Mouse (Mus musculus) Muller cell, postnatal 12 days (primary cell): ENCODE measurements at regions not wholly inside any gene's neighbourhood (a gene's known extent, or its start where the extent isn't known, plus 50 kb on each side); places are given as distances from the start of the nearest gene placed in this dataset.

Experiments
- DNase-seq: peaks from one replicate; pipeline ENCODE4 v3.0.0-alpha.2; 2015; ENCODE audit errors: inconsistent ontology term

- no peak for DNase-seq
Measured at GRCm38 (mm10) chr1:116878081-116878480, 75.3 kb downstream of the Gm19965 start.

- DNase-seq: peak; percentile 70
Measured at GRCm38 (mm10) chr1:116896496-116896895, 93.7 kb downstream of the Gm19965 start.

- DNase-seq: peak; percentile 94
Measured at GRCm38 (mm10) chr1:116905171-116905570, 102.4 kb downstream of the Gm19965 start.
